Mouse (Mus musculus) ES-E14 (cell line): ENCODE data around the gene Aif1.

Experiments used
- HCFC1 ChIP-seq: IDR thresholded peaks from 2 replicates; pipeline ENCODE4 v1.6.1; 2012; ENCODE audit warnings: low read length, inconsistent platforms, borderline replicate concordance; ENCODE audit not compliant: insufficient read depth
- MAFK ChIP-seq: IDR thresholded peaks from 2 replicates; pipeline ENCODE4 v1.6.1; 2014; ENCODE audit warnings: mild to moderate bottlenecking, low read depth, low read length, inconsistent platforms; ENCODE audit not compliant: insufficient read depth
- ZC3H11A ChIP-seq: IDR thresholded peaks from 2 replicates; pipeline ENCODE4 v1.6.1; 2012; ENCODE audit warnings: low read depth, mild to moderate bottlenecking, inconsistent platforms, low read length, borderline replicate concordance
- ZNF384 ChIP-seq: IDR thresholded peaks from 2 replicates; pipeline ENCODE4 v1.6.1; 2012; ENCODE audit warnings: low read depth, low read length, inconsistent platforms

DNA sequence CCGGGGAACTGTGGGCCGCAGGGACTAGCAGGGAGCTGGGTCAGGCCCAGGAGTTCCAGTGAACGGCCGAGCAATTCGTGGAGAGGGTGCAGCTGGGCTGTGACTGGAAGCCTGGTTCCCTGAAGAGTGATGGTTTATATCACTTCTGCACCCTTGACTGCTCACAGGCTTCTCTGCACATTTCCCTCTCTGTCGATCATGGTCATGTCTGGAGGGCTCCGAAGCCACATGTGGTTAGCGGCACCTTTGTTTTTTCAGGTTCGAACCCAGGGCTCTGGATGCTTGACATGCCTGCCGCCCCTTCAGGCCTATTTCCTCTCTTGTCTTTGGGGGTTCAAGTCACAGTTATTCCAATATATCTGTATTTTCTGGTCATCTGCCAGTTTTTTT, 29.5 kb upstream of the Aif1 start:
- TF ChIP-seq MAFK, result no peak
- TF ChIP-seq ZNF384, result peak; percentile 44; the same call in 1 of the 2 replicates
- TF ChIP-seq ZC3H11A, result no peak
- TF ChIP-seq HCFC1, result no peak
